Mouse (Mus musculus): ENCODE results near the gene Selenof. TPM values are rescaled to one million over a fixed set of nuclear protein-coding genes. Genes with fewer than 3 reads are reported as not detected.

Selenof gene
- 182 and 196 TPM in 2 replicates for total RNA-seq (2017)

- peak; percentile 97 for ATAC-seq (ENCODE audit: extremely low read depth, insufficient number of reproducible peaks, low FRiP score, poor library complexity, severe bottlenecking)
Observed at GRCm38 (mm10) chr3:144570047-144570815, at the start of gene Selenof, which contains the start of gene Hs2st1. Gene Selenof, plus strand, starts transcription at chr3:144570304. Gene Hs2st1, minus strand, starts transcription at chr3:144570181.

GRCm38 (mm10) chr3:144527918-144528317 lies 42.2 kb upstream of the Selenof start:
- no peak for ATAC-seq (ENCODE audit: extremely low read depth, insufficient number of reproducible peaks, low FRiP score, poor library complexity, severe bottlenecking)

GRCm38 (mm10) chr3:144531023-144531422 lies 39.1 kb upstream of the Selenof start:
- no peak for ATAC-seq (ENCODE audit: extremely low read depth, insufficient number of reproducible peaks, low FRiP score, poor library complexity, severe bottlenecking)

- no peak for ATAC-seq (ENCODE audit: extremely low read depth, insufficient number of reproducible peaks, low FRiP score, poor library complexity, severe bottlenecking)
Observed at GRCm38 (mm10) chr3:144535056-144535455, 35.0 kb upstream of the Selenof start.

GRCm38 (mm10) chr3:144537078-144537855 lies 32.8 kb upstream of the Selenof start:
- no peak for ATAC-seq (ENCODE audit: extremely low read depth, insufficient number of reproducible peaks, low FRiP score, poor library complexity, severe bottlenecking)

- ATAC-seq (ENCODE audit: extremely low read depth, insufficient number of reproducible peaks, low FRiP score, poor library complexity, severe bottlenecking): no peak
Observed at GRCm38 (mm10) chr3:144539051-144539450, 31.1 kb upstream of the Selenof start.

GRCm38 (mm10) chr3:144540805-144541204 lies 29.3 kb upstream of the Selenof start:
- no peak for ATAC-seq (ENCODE audit: extremely low read depth, insufficient number of reproducible peaks, low FRiP score, poor library complexity, severe bottlenecking)

GRCm38 (mm10) chr3:144541906-144542438 lies 28.1 kb upstream of the Selenof start:
- ATAC-seq (ENCODE audit: extremely low read depth, insufficient number of reproducible peaks, low FRiP score, poor library complexity, severe bottlenecking): no peak

- no peak for ATAC-seq (ENCODE audit: extremely low read depth, insufficient number of reproducible peaks, low FRiP score, poor library complexity, severe bottlenecking)
Observed at GRCm38 (mm10) chr3:144545152-144545551, 25.0 kb upstream of the Selenof start.

- ATAC-seq (ENCODE audit: extremely low read depth, insufficient number of reproducible peaks, low FRiP score, poor library complexity, severe bottlenecking): no peak
Observed at GRCm38 (mm10) chr3:144545832-144546231, 24.3 kb upstream of the Selenof start.

- ATAC-seq (ENCODE audit: extremely low read depth, insufficient number of reproducible peaks, low FRiP score, poor library complexity, severe bottlenecking): no peak
Observed at GRCm38 (mm10) chr3:144546490-144546889, 23.6 kb upstream of the Selenof start.

- no peak for ATAC-seq (ENCODE audit: extremely low read depth, insufficient number of reproducible peaks, low FRiP score, poor library complexity, severe bottlenecking)
Observed at GRCm38 (mm10) chr3:144548186-144548845, 21.8 kb upstream of the Selenof start.

GRCm38 (mm10) chr3:144550036-144550435 lies 20.1 kb upstream of the Selenof start:
- ATAC-seq (ENCODE audit: extremely low read depth, insufficient number of reproducible peaks, low FRiP score, poor library complexity, severe bottlenecking): no peak

- no peak for ATAC-seq (ENCODE audit: extremely low read depth, insufficient number of reproducible peaks, low FRiP score, poor library complexity, severe bottlenecking)
Observed at GRCm38 (mm10) chr3:144550659-144551058, 19.4 kb upstream of the Selenof start.

GRCm38 (mm10) chr3:144551416-144551815 lies 18.7 kb upstream of the Selenof start:
- ATAC-seq (ENCODE audit: extremely low read depth, insufficient number of reproducible peaks, low FRiP score, poor library complexity, severe bottlenecking): no peak

GRCm38 (mm10) chr3:144553942-144554341 lies 16.2 kb upstream of the Selenof start:
- no peak for ATAC-seq (ENCODE audit: extremely low read depth, insufficient number of reproducible peaks, low FRiP score, poor library complexity, severe bottlenecking)

GRCm38 (mm10) chr3:144554503-144554902 lies 15.6 kb upstream of the Selenof start:
- no peak for ATAC-seq (ENCODE audit: extremely low read depth, insufficient number of reproducible peaks, low FRiP score, poor library complexity, severe bottlenecking)

GRCm38 (mm10) chr3:144555144-144555543 lies 15.0 kb upstream of the Selenof start:
- ATAC-seq (ENCODE audit: extremely low read depth, insufficient number of reproducible peaks, low FRiP score, poor library complexity, severe bottlenecking): no peak

- ATAC-seq (ENCODE audit: extremely low read depth, insufficient number of reproducible peaks, low FRiP score, poor library complexity, severe bottlenecking): no peak
Observed at GRCm38 (mm10) chr3:144556625-144557324, 13.3 kb upstream of the Selenof start.
